8 mouse cellular contexts compared by ENCODE assay signal in genomic region chr6:135249846-135250531, GRCm38 (mm10). TPM values are rescaled to one million over a fixed set of nuclear protein-coding genes. Genes with fewer than 3 reads are reported as not detected.
DNase-seq lines count a peak whose midpoint lies in the region; ATAC-seq lines count a peak whose summit lies in the region.

No protein-coding gene starts in this region.

- H3K27me3 ChIP-seq in forebrain, embryonic 15.5 days, result no peaks in the 10 kb centered on the region

- no peak overlapping the region for H3K4me2 ChIP-seq in forebrain, embryonic 15.5 days (replicated peaks)

- intact Hi-C loops in heart, postnatal 36 days (cut with DNase I), result loop anchor here (1.0 to 2.0 kb wide), 4 partner anchors 71 to 150 kb away; no protein-coding TSS in a partner anchor

- no peak overlapping the region for H3K4me3 ChIP-seq in forebrain, embryonic 15.5 days

- H3K27ac ChIP-seq in forebrain, embryonic 15.5 days (replicated peaks), result 0 out of 2 replicates have a peak overlapping the region, but pooled peaks have one; percentile 1

- H3K4me1 ChIP-seq in forebrain, embryonic 15.5 days, result peaks cover 28% of the 10 kb centered on the region

- WGBS in forebrain, embryonic 15.5 days, result 30% methylated on average over 19 of the region's 19 CpGs

- ATAC-seq in forebrain, embryonic 15.5 days (replicated peaks), result peak; percentile 75

- H3K36me3 ChIP-seq in forebrain, embryonic 15.5 days, result no peaks in the 10 kb centered on the region

- peak; percentile 74 for DNase-seq in R1 (ENCODE audit: low read depth, low spot score)
- peak; percentile 10 for DNase-seq in cerebellum, adult 11-12 months
- peak; percentile 78 to 81 for DNase-seq in heart, postnatal 36 days
- peak; percentile 67 for DNase-seq in layer of hippocampus, adult 9-10 months (ENCODE audit: low spot score)
- DNase-seq in lung, postnatal 25 days (ENCODE audit: low spot score), result peak; percentile 82
- DNase-seq in right cerebral cortex, adult 18-20 months, result peak; percentile 64
- DNase-seq in yolk sac, embryonic 10.5 days (ENCODE audit: low spot score), result peak; percentile 58

- no peaks in the 10 kb centered on the region for H3K9me3 ChIP-seq in forebrain, embryonic 15.5 days

- H3K9ac ChIP-seq in forebrain, embryonic 15.5 days (replicated peaks), result no peak overlapping the region

RNA-seq across cellular contexts. Expression of gene Gsg1, which starts 4.2 kb away (rescaled TPM):
- polyA plus RNA-seq in forebrain, embryonic 15.5 days (2015; fragmentation: Nextera tagmentation; extraction: Ambion mirVana), result 0.22 and 0.31 TPM in 2 replicates
- under 1 TPM; 0.24 to 0.47 TPM for total RNA-seq in heart, postnatal 36 days (2021)

RNA-seq across cellular contexts. Expression of gene Hebp1, which starts 52.2 kb away (rescaled TPM):
- 2.6 and 2.8 TPM in 2 replicates for polyA plus RNA-seq in forebrain, embryonic 15.5 days (2015; fragmentation: Nextera tagmentation; extraction: Ambion mirVana)
- 10 to 100 TPM; 50.3 to 53.5 TPM for total RNA-seq in heart, postnatal 36 days (2021)

RNA-seq across cellular contexts. Expression of gene Fam234b, which starts 52.2 kb away (rescaled TPM):
- polyA plus RNA-seq in forebrain, embryonic 15.5 days (2015; fragmentation: Nextera tagmentation; extraction: Ambion mirVana), result 83.1 and 86.7 TPM in 2 replicates
- 1 to 10 TPM; 7.0 to 9.2 TPM for total RNA-seq in heart, postnatal 36 days (2021)

Comparison
In these comparisons a context has a peak if more than half of its experiments do, and no peak if none do; other contexts are left out.
1. DNase-seq: peak in every context shown above with its lines; median percentile 82 in lung, postnatal 25 days; 80 in heart, postnatal 36 days; 74 in R1; 67 in layer of hippocampus, adult 9-10 months; 64 in right cerebral cortex, adult 18-20 months; 58 in yolk sac, embryonic 10.5 days; 10 in cerebellum, adult 11-12 months.